Comparison of ENCODE assay signal across 14 mouse cellular contexts in genomic region chr8:119781086-119781840, GRCm38 (mm10). TPM values are rescaled to one million over a fixed set of nuclear protein-coding genes. Genes with fewer than 3 reads are reported as not detected.
DNase-seq lines count a peak whose midpoint lies in the region; ATAC-seq and TF ChIP-seq lines count a peak whose summit lies in the region.
"Had no signal": no experiment of that assay in that cellular context is flagged by ENCODE, and none has a peak within 500 bp of the region (broad histone marks: within the 10 kb centered on the region; RNA-seq: fewer than 3 reads in every experiment).

No protein-coding gene starts in this region.

- ATAC-seq in midbrain, embryonic 16.5 days: no peak
- ATAC-seq: activated CD4-positive, CD25-positive, alpha-beta regulatory T cell, adult 4 months; inflammation-experienced regulatory T-cells, adult 6 months had no signal

- no peaks in the 10 kb centered on the region for H3K9me3 ChIP-seq in limb, embryonic 10.5 days (replicated peaks)
- H3K9me3 ChIP-seq in midbrain, embryonic 16.5 days (replicated peaks; ENCODE audit: control insufficient read depth, low read length, poor library complexity, severe bottlenecking): no peaks in the 10 kb centered on the region
- H3K9me3 ChIP-seq: embryonic facial prominence, embryonic 10.5 days; neural tube, embryonic 12.5 days had no signal

- DNase-seq in heart, adult 11 months: peak; percentile 94
- DNase-seq in heart, postnatal 36 days: no peak
- DNase-seq in B cell, adult 2 months: peak; percentile 81 to 84
- peak; percentile 88 for DNase-seq in ZHBTc4 (ENCODE audit: low read depth, low spot score)
- peak; percentile 73 for DNase-seq in lung, postnatal 10 days
- no peak for DNase-seq in limb, embryonic 10.5 days (ENCODE audit: low spot score)
- no peak for DNase-seq in layer of hippocampus, adult 2 months (ENCODE audit: low spot score in 2 of 2)
- DNase-seq: gastrocnemius, postnatal 14 days had no signal

- H3K4me3 ChIP-seq in limb, embryonic 10.5 days: no peak overlapping the region
- no peak overlapping the region for H3K4me3 ChIP-seq in midbrain, embryonic 16.5 days (ENCODE audit: low read depth, low read length)
- H3K4me3 ChIP-seq in layer of hippocampus, adult 2 months: no peak overlapping the region
- H3K4me3 ChIP-seq: embryonic facial prominence, embryonic 10.5 days; neural tube, embryonic 12.5 days had no signal

- intact Hi-C loops in heart, postnatal 36 days (cut with DNase I): loop anchor here (5.0 kb wide), 1 partner anchor 291 kb away; no protein-coding TSS in a partner anchor

- peaks cover 23% of the 10 kb centered on the region for H3K27me3 ChIP-seq in limb, embryonic 10.5 days (ENCODE audit: low read depth, poor library complexity, severe bottlenecking)
- H3K27me3 ChIP-seq in midbrain, embryonic 16.5 days (ENCODE audit: control insufficient read depth, insufficient read depth, low read depth, low read length): no peaks in the 10 kb centered on the region
- H3K27me3 ChIP-seq: neural tube, embryonic 12.5 days had no signal

- H3K36me3 ChIP-seq in limb, embryonic 10.5 days: no peaks in the 10 kb centered on the region
- no peaks in the 10 kb centered on the region for H3K36me3 ChIP-seq in midbrain, embryonic 16.5 days (ENCODE audit: control insufficient read depth, insufficient read depth, low read length)
- H3K36me3 ChIP-seq: embryonic facial prominence, embryonic 10.5 days; neural tube, embryonic 12.5 days had no signal

- WGBS in limb, embryonic 10.5 days: 72% methylated on average over 4 of the region's 4 CpGs
- WGBS in midbrain, embryonic 16.5 days: 74% methylated on average over 4 of the region's 4 CpGs

- H3K4me2 ChIP-seq in midbrain, embryonic 16.5 days (ENCODE audit: low read length): no peak overlapping the region
- H3K4me2 ChIP-seq: neural tube, embryonic 12.5 days had no signal

- no peak overlapping the region for H3K27ac ChIP-seq in limb, embryonic 10.5 days
- H3K27ac ChIP-seq in midbrain, embryonic 16.5 days (ENCODE audit: low read length): no peak overlapping the region
- H3K27ac ChIP-seq in layer of hippocampus, adult 2 months: no peak overlapping the region
- H3K27ac ChIP-seq: embryonic facial prominence, embryonic 10.5 days; liver, embryonic 14.5 days; neural tube, embryonic 12.5 days had no signal

- H3K9ac ChIP-seq in midbrain, embryonic 16.5 days (ENCODE audit: low read depth, low read length): no peak overlapping the region
- H3K9ac ChIP-seq: liver, embryonic 14.5 days; neural tube, embryonic 12.5 days had no signal

- TF ChIP-seq CTCF in layer of hippocampus, adult 2 months (conservative IDR thresholded peaks at IDR 0.05): no peak

- H3K4me1 ChIP-seq in limb, embryonic 10.5 days: peaks cover 47% of the 10 kb centered on the region
- H3K4me1 ChIP-seq in midbrain, embryonic 16.5 days (ENCODE audit: control insufficient read depth, insufficient read depth, low read length): peaks cover 12% of the 10 kb centered on the region

RNA-seq across cellular contexts. Expression of gene Tldc1, which starts 3.0 kb away (rescaled TPM):
- total RNA-seq in heart, postnatal 36 days (2021): 10 to 100 TPM; 11.1 to 13.3 TPM
- 13.1 and 14.6 TPM in 2 replicates for polyA plus RNA-seq in limb, embryonic 10.5 days (2016; fragmentation: Nextera tagmentation; extraction: Ambion mirVana)
- 10.9 and 12.2 TPM in 2 replicates for polyA plus RNA-seq in midbrain, embryonic 16.5 days (2015; fragmentation: Nextera tagmentation; extraction: Ambion mirVana)
- total RNA-seq in layer of hippocampus, adult 2 months (2021): 10 to 100 TPM; 15.2 to 15.5 TPM

RNA-seq across cellular contexts. Expression of gene Cotl1, which starts 59.1 kb away (rescaled TPM):
- total RNA-seq in heart, postnatal 36 days (2021): 10 to 100 TPM; 17.5 to 19.0 TPM
- 53.2 and 94.6 TPM in 2 replicates for polyA plus RNA-seq in limb, embryonic 10.5 days (2016; fragmentation: Nextera tagmentation; extraction: Ambion mirVana)
- polyA plus RNA-seq in midbrain, embryonic 16.5 days (2015; fragmentation: Nextera tagmentation; extraction: Ambion mirVana): 126 and 139 TPM in 2 replicates
- total RNA-seq in layer of hippocampus, adult 2 months (2021): 100 to 1,000 TPM; 138 to 139 TPM

Comparison
In these comparisons a context has a peak if more than half of its experiments do, and no peak if none do; other contexts are left out.
1. DNase-seq: peak in heart, adult 11 months (single experiment), B cell, adult 2 months (2 of 2), ZHBTc4 (single experiment) and lung, postnatal 10 days (single experiment); none in heart, postnatal 36 days (0 of 2), limb, embryonic 10.5 days (single experiment) and layer of hippocampus, adult 2 months (0 of 2).
2. RNA of gene Cotl1, which starts 59.1 kb away (total RNA-seq): 138 to 139 TPM in layer of hippocampus, adult 2 months; 17.5 to 19.0 TPM in heart, postnatal 36 days; every median in the first group is over 4 times any median in the second.